Mouse (Mus musculus): ENCODE results near the gene Zmiz2.

- TF ChIP-seq CTCF (IDR thresholded peaks at IDR 0.05; ENCODE audit: low read depth) (no peak), EP300 (IDR thresholded peaks at IDR 0.05; ENCODE audit: low read depth) (no peak)
These were observed 51.3 kb downstream of the Zmiz2 start for GRCm38 (mm10) chr11:6440171-6440570.
